Mouse (Mus musculus): Measurements from ENCODE around the gene Haus6. TPM values are rescaled to one million over a fixed set of nuclear protein-coding genes. Genes with fewer than 3 reads are reported as not detected.

The Haus6 gene
- polyA plus RNA-seq, 1 experiment from 2014 or later = 21.0 TPM

DNA sequence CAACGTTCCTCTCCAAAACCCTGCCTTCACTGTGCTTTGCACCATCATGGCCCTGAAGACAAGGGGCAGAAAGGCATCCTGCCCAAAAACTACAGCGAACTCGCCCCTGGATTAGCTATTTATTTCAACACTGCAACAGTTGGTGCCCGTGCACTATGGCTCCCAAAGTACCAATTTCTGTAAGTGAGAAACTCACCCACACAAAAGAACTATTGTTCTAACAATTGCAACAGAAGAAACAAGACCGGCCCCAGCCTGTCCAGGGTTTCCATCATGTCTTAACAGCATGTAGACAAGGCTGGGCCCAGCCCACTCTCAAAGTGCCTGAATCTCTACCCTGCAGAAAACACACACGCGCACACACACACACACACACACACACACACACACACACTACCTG is 54.5 kb downstream of the Haus6 start:
- H3K27me3 ChIP-seq (ENCODE audit: insufficient read depth, poor library complexity, severe bottlenecking) = no peaks in the 10 kb centered on the region
- WGBS = 71% methylated on average over 7 of the region's 7 CpGs
- DNase-seq (ENCODE audit: low spot score) = no peak

DNA sequence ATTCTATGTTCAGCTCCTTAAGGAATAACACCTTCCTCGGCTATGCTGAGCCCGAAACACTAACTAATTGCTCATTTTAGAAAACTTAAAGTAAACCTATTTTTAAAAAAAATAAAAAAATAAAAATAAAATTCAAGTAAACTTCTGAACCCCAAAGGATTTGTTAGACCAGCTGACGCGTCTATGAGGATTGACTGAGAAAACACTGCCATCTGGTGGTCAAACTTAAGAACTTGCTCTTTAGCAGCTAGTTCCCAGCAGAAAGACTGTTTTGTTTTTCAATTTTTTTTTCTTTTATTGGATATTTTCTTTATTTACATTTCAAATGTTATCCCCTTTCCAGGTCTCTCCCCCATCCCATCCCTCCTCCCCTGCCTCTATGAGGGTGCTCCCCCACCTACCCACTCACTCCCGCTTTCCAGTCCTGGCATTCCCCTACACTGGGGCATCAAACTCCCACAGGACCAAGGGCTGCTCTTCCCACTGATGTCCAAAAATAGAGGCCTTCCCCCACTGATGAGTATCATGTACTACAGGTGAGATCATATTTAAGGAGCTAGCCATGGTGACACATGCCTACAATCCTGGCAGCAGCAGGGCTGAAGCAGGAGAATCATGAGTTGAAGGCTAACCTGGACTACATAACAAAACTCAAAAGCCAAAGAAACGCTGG is 56.7 kb downstream of the Haus6 start:
- H3K9me3 ChIP-seq = no peaks in the 10 kb centered on the region
- no peak overlapping the region for H3K4me3 ChIP-seq
- H3K27me3 ChIP-seq (ENCODE audit: insufficient read depth, poor library complexity, severe bottlenecking) = no peaks in the 10 kb centered on the region
- no peak overlapping the region for H3K27ac ChIP-seq
- H3K4me1 ChIP-seq (replicated peaks) = no peaks in the 10 kb centered on the region
- no peaks in the 10 kb centered on the region for H3K36me3 ChIP-seq
- 30% methylated on average over 6 of the region's 6 CpGs for WGBS
- DNase-seq (ENCODE audit: low spot score) = no peak

More for the DNA sequence above, 54.5 kb downstream of the Haus6 start:
- no peak overlapping the region for H3K27ac ChIP-seq
- no peaks in the 10 kb centered on the region for H3K36me3 ChIP-seq
- no peaks in the 10 kb centered on the region for H3K4me1 ChIP-seq (replicated peaks)
- H3K4me3 ChIP-seq = no peak overlapping the region
- H3K9me3 ChIP-seq = no peaks in the 10 kb centered on the region

DNA sequence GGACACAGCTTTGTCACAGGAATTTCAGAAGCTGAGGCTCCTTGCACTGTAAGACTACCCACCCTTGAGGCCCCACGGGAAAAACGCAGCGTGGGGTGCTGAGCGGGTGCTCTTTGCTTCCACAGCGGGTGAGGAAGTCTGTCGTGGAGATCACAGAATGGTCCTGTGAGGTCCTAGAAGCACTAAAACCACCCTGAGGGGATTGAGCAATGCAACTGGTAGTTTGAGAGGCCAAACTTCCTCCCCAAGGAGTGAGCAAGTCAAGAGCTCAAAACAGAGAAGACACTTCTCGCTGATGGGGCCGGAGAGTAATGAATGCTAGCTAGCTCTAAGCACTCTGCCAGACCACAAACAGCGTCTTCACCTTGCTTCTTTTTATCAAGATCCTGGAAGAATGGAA is 63.5 kb downstream of the Haus6 start:
- no peak overlapping the region for H3K27ac ChIP-seq
- H3K4me1 ChIP-seq (replicated peaks) = no peaks in the 10 kb centered on the region
- no peak for DNase-seq (ENCODE audit: low spot score)
- no peaks in the 10 kb centered on the region for H3K27me3 ChIP-seq (ENCODE audit: insufficient read depth, poor library complexity, severe bottlenecking)
- 86% methylated on average over 9 of the region's 9 CpGs for WGBS
- H3K4me3 ChIP-seq = no peak overlapping the region
- no peaks in the 10 kb centered on the region for H3K36me3 ChIP-seq
- H3K9me3 ChIP-seq = no peaks in the 10 kb centered on the region

DNA sequence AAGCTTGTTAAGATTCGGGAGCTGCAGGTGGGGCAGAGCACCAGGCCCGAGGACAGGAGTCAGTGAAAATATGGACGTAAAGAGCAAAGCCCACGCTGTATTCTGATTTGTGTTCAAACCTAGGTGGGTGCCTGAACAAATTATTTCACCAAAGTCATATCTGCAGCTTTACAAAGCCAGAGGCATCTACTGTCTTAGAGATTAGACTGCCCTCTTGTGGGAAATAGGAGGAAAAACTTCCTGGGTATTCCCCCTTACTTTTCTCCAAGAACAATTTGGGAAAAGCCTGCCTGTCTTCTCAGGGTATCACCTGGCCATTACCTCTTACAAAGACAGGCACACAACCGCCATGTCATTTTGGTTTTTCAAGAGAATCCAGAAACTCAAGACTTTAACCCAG is 66.2 kb downstream of the Haus6 start:
- 59% methylated on average over 5 of the region's 5 CpGs for WGBS
- no peak overlapping the region for H3K27ac ChIP-seq
- DNase-seq (ENCODE audit: low spot score) = no peak

DNA sequence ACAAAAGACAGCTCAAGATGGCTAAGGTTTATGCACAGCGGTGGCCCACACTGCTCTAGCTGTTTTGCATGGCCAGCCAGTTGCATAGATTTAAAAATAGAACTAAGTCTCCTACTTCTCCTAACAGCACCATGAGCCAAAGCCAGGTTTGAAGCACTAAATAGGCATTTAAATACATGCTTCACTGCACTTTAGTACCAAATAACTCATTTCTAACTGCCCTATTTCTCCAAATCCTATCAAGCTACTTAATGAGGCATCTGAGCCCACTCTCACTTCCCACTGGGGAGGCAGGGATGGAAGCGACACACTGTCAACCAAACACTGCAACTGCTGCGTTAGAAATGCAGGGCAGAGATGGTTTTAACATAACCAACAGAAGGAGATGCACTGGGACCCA is 67.9 kb downstream of the Haus6 start:
- no peaks in the 10 kb centered on the region for H3K27me3 ChIP-seq (ENCODE audit: insufficient read depth, poor library complexity, severe bottlenecking)
- no peak overlapping the region for H3K27ac ChIP-seq
- DNase-seq (ENCODE audit: low spot score) = no peak
- no peak overlapping the region for H3K4me3 ChIP-seq
- H3K36me3 ChIP-seq = no peaks in the 10 kb centered on the region
- WGBS = 84% methylated on average over 3 of the region's 3 CpGs
- no peaks in the 10 kb centered on the region for H3K4me1 ChIP-seq (replicated peaks)
- no peaks in the 10 kb centered on the region for H3K9me3 ChIP-seq

More for the DNA sequence above, 66.2 kb downstream of the Haus6 start:
- Histone ChIP-seq H3K4me1 (replicated peaks) (no peaks in the 10 kb centered on the region), H3K9me3 (no peaks in the 10 kb centered on the region), H3K36me3 (no peaks in the 10 kb centered on the region), H3K27me3 (ENCODE audit: insufficient read depth, poor library complexity, severe bottlenecking) (no peaks in the 10 kb centered on the region), H3K4me3 (no peak overlapping the region)

DNA sequence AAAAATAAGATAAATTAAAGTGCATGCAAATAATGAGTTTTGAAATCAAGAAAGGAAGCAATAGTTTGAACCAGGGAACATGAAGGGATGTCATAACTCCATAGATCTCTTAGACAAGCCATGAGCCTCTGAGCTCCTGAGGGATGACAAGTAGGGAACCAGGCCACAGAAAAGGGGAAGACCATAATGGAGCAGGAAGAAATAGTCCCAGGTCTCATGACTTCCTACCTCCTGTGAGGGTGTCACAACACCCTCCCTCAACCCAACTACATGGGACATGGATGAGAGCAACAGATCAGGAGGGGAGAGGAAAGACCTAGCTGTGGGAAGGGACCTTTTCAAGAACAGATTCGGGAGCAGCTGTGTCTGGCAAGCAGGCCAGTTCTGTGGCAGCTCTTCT is 70.3 kb downstream of the Haus6 start:
- no peaks in the 10 kb centered on the region for H3K36me3 ChIP-seq
- H3K4me3 ChIP-seq = no peak overlapping the region
- H3K27ac ChIP-seq = no peak overlapping the region
- 92% methylated on average over 1 of the region's 1 CpGs for WGBS
- H3K4me1 ChIP-seq (replicated peaks) = no peaks in the 10 kb centered on the region
- H3K27me3 ChIP-seq (ENCODE audit: insufficient read depth, poor library complexity, severe bottlenecking) = no peaks in the 10 kb centered on the region
- no peak for DNase-seq (ENCODE audit: low spot score)
- H3K9me3 ChIP-seq = no peaks in the 10 kb centered on the region

DNA sequence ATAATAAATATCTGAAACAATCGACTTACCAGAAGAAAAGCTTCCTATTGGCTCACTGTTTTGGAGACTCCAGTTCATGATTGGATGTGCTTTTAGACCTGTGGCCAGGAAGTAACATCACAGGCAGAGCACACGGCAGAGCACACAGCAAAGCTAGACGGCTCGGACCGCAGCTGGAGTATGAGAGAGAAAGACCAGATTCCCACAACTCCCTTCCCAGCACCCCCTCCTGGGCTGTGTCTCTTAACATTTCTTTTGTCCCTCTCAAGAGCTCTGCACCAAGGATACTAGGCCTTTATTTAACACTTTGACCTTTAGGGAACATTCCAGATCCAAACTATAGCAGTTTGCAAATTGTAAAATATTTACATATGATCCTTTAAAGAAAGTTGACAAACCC is 72.9 kb downstream of the Haus6 start:
- Histone ChIP-seq H3K4me3 (no peak overlapping the region), H3K9me3 (no peaks in the 10 kb centered on the region), H3K27me3 (ENCODE audit: insufficient read depth, poor library complexity, severe bottlenecking) (no peaks in the 10 kb centered on the region), H3K27ac (no peak overlapping the region), H3K4me1 (replicated peaks) (no peaks in the 10 kb centered on the region), H3K36me3 (no peaks in the 10 kb centered on the region)
- no peak for DNase-seq (ENCODE audit: low spot score)
- 95% methylated on average over 5 of the region's 5 CpGs for WGBS

DNA sequence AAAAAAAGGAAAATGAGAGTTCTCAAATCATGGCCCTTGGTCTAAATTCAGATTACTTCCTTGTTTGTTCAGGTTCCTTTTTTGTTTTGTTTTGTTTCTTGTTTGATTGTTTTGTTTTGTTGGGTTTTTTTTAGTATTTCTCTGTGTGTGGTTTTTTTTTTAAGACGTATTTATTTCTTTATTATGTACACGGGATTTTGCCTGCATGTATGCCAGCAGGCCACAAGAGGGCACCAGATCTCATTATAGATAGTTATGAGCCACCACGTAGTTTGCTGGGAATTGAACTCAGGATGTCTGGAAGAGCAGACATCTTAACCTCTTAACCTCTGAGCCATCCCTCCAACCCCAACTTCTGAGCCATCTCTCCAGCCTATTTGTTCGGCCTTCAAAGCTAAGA is 73.9 kb downstream of the Haus6 start:
- DNase-seq (ENCODE audit: low spot score) = no peak
- no peaks in the 10 kb centered on the region for H3K36me3 ChIP-seq
- H3K9me3 ChIP-seq = no peaks in the 10 kb centered on the region
- no peaks in the 10 kb centered on the region for H3K27me3 ChIP-seq (ENCODE audit: insufficient read depth, poor library complexity, severe bottlenecking)
- WGBS = 47% methylated on average over 4 of the region's 4 CpGs
- no peaks in the 10 kb centered on the region for H3K4me1 ChIP-seq (replicated peaks)
- H3K4me3 ChIP-seq = no peak overlapping the region
- no peak overlapping the region for H3K27ac ChIP-seq

DNA sequence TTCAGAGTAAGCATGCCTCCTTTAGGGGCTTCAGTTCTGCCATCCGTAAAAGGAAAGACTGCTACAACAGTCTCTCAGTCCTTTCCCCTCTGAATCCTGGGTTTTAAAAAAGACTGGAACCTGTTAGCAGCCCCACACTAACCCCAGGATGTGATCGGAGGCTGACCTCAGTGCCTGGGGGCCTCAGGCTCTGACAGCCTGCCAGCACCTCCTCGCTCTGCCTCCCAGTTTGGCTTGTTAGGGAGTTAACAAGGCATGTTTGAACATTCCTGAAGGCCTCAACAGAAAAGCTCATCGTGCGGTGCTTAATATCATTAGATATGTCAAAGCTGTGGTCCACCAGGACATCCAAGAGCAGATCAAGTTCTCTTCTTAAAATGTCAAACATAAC is 77.8 kb downstream of the Haus6 start:
- no peaks in the 10 kb centered on the region for H3K27me3 ChIP-seq (ENCODE audit: insufficient read depth, poor library complexity, severe bottlenecking)
- no peaks in the 10 kb centered on the region for H3K4me1 ChIP-seq (replicated peaks)
- H3K4me3 ChIP-seq = no peak overlapping the region
- no peak overlapping the region for H3K27ac ChIP-seq
- no peaks in the 10 kb centered on the region for H3K9me3 ChIP-seq
- DNase-seq (ENCODE audit: low spot score) = no peak
- 62% methylated on average over 5 of the region's 5 CpGs for WGBS
- no peaks in the 10 kb centered on the region for H3K36me3 ChIP-seq

DNA sequence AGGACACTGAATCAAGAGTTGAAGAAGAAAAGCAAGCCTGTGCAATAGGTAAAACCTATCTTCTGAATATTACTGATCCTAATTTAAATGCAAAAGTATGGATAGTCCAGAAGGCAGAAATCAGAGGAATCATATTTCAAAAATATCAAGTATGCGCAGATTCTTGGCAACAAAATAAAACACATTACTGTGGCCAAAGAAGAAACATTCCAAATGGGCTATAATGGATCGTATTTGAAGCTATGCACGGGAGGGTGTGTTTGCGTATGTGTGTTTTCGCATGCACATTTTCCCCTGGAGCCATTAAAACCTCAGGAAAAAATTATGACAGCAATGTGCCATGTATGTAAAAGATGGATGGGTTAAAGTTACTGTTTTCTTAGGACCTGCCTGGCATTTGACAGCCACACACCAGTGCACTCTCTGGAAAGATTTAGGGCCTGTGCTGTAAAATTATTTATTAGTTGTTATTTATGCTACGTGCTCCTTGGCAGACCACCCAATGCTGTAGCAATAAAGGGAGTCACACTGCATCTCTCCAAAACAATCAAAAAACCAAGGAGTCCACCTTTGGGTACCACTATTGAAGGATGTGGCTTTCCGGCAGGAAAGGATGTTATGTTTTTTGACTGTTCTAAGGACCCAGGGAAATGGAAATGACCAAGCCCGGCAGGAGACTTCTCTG is 78.3 kb downstream of the Haus6 start:
- Histone ChIP-seq H3K4me3 (no peak overlapping the region), H3K4me1 (replicated peaks) (no peaks in the 10 kb centered on the region), H3K36me3 (no peaks in the 10 kb centered on the region), H3K27ac (no peak overlapping the region), H3K9me3 (no peaks in the 10 kb centered on the region), H3K27me3 (ENCODE audit: insufficient read depth, poor library complexity, severe bottlenecking) (no peaks in the 10 kb centered on the region)
- DNase-seq (ENCODE audit: low spot score) = no peak
- 87% methylated on average over 8 of the region's 8 CpGs for WGBS

DNA sequence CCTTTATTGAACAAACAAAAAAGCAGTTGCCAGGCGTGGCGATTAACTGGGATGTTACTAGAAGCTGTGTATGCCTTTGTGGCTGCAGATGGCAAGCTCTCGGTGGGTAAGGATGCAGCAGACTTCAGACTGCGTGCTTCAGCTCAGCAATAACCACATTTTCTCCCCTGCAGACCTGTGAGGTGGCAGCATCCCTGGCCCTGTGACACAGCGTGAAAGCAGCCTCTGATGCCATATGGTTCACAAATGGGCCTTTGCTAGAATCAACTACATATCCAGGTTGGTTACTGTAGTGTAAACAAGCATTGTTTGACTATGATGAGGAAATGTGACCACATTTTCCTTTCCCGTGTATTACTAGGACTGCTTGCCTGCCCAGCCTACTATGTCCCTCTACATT is 82.7 kb downstream of the Haus6 start:
- Histone ChIP-seq H3K9me3 (no peaks in the 10 kb centered on the region), H3K27me3 (ENCODE audit: insufficient read depth, poor library complexity, severe bottlenecking) (no peaks in the 10 kb centered on the region), H3K4me3 (no peak overlapping the region), H3K36me3 (no peaks in the 10 kb centered on the region), H3K4me1 (replicated peaks) (no peaks in the 10 kb centered on the region), H3K27ac (no peak overlapping the region)
- 73% methylated on average over 6 of the region's 6 CpGs for WGBS
- DNase-seq (ENCODE audit: low spot score) = no peak

Measured in hindbrain, embryonic 10.5 days (tissue).